Mouse (Mus musculus) limb, embryonic 14.5 days (tissue): ENCODE results near the gene Olfr960. TPM values are rescaled to one million over a fixed set of nuclear protein-coding genes. Genes with fewer than 3 reads are reported as not detected.

Source experiments
- ATAC-seq: fragments of 200-750 bp; cut with Nextera tagmentation; 2 replicates; pipeline ENCODE4 v1.8.0; 2017; ENCODE audit warnings: low read depth, moderate number of reproducible peaks, moderate TSS enrichment; ENCODE audit not compliant: low FRiP score
- DNase-seq: peaks from one replicate; pipeline ENCODE4 v3.0.0-alpha.2; 2015; ENCODE audit warnings: low spot score
- H3K27ac ChIP-seq: fragments of 300-500 bp; sonication (generic); replicated peaks from 2 replicates; pipeline ENCODE4 v1.5.1; 2014; ENCODE audit warnings: low read depth, mild to moderate bottlenecking, low read length, moderate library complexity, mixed read lengths
- H3K27me3 ChIP-seq: fragments of 300-500 bp; sonication (generic); 2 replicates; pipeline ENCODE4 v1.6.1; 2014; ENCODE audit warnings: low read length, mixed read lengths; ENCODE audit not compliant: control insufficient read depth, insufficient read depth
- H3K36me3 ChIP-seq: fragments of 300-500 bp; sonication (generic); 2 replicates; pipeline ENCODE4 v1.6.1; 2014; ENCODE audit warnings: mild to moderate bottlenecking, low read length, moderate library complexity, mixed read lengths; ENCODE audit not compliant: control insufficient read depth, insufficient read depth
- H3K4me1 ChIP-seq: fragments of 300-500 bp; sonication (generic); 2 replicates; pipeline ENCODE4 v1.6.1; 2014; ENCODE audit warnings: antibody characterized with exemption, low read length, mixed read lengths; ENCODE audit not compliant: control insufficient read depth, insufficient read depth
- H3K4me2 ChIP-seq: fragments of 300-500 bp; sonication (generic); replicated peaks from 2 replicates; pipeline ENCODE4 v1.6.1; 2014; ENCODE audit warnings: low read depth, mild to moderate bottlenecking, low read length, moderate library complexity; ENCODE audit not compliant: severe bottlenecking
- H3K4me3 ChIP-seq: fragments of 300-500 bp; sonication (generic); replicated peaks from 2 replicates; pipeline ENCODE4 v1.5.1; 2014; ENCODE audit warnings: low read length
- H3K9ac ChIP-seq: fragments of 300-500 bp; sonication (generic); 2 replicates; pipeline ENCODE4 v1.6.1; 2014; ENCODE audit warnings: mild to moderate bottlenecking, low read depth, low read length, moderate library complexity; ENCODE audit not compliant: severe bottlenecking
- H3K9me3 ChIP-seq: fragments of 300-500 bp; sonication (generic); 2 replicates; pipeline ENCODE4 v1.6.1; 2016; ENCODE audit warnings: low read length; ENCODE audit not compliant: control insufficient read depth
- POLR2A ChIP-seq: fragments of 200-500 bp; IDR thresholded peaks from 2 replicates; pipeline ENCODE4 v1.8.0; 2012; ENCODE audit warnings: inconsistent platforms, mild to moderate bottlenecking, moderate library complexity, borderline replicate concordance; ENCODE audit not compliant: insufficient read depth, insufficient read length; ENCODE audit errors: extremely low read depth
- WGBS: fragments of 180-500 bp; shearing (Covaris S2); extraction: QIAGEN DNeasy Blood & Tissue Kit; methylation state at CpG from one replicate; pipeline ENCODE4 v1.1.7; 2014; 5-methylcytosine and 5-hydroxymethylcytosine counted together
- polyA plus RNA-seq, 2 experiments: library from polyadenylated mRNA; depleted of rRNA in 1 of 2; stranded (reverse) in 1 of 2; unstranded in 1 of 2; fragments of >200 nt; fragmentation: Nextera tagmentation in 1 of 2; extraction: Ambion mirVana in 1 of 2; gene quantifications; 2 replicates each; pipeline versions ENCODE4 v1.2.1 to v1.2.3; 2012 to 2014

Olfr960 gene
- polyA plus RNA-seq, 2 experiments, result not detected

DNA sequence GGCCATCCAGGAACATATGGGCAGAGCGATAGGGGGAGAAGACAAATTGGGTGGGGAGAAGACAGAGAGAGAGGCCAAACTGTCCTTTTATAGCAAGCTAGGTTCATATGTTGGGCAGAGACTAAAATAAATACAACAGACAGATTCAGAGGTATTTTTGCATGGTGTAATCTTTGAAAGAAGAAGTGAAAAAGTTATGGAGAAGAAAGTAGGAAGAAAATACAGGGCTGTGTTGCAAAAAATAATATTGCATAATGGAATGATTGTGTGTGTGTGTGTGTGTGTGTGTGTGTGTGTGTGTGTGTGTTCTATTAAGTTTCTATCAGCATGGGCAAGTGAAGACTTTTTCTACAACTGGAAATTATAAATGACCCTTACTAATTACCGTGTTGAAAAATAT is 7.9 kb downstream of the Olfr960 start:
- ATAC-seq, result no peak
- H3K4me2 ChIP-seq, result no peak overlapping the region
- no peak overlapping the region for H3K27ac ChIP-seq
- no peak overlapping the region for H3K4me3 ChIP-seq
- no peaks in the 10 kb centered on the region for H3K27me3 ChIP-seq
- DNase-seq, result no peak
- H3K9ac ChIP-seq, result no peak overlapping the region
- 79% methylated on average over 2 of the region's 2 CpGs for WGBS
- H3K36me3 ChIP-seq, result no peaks in the 10 kb centered on the region
- no peaks in the 10 kb centered on the region for H3K9me3 ChIP-seq
- TF ChIP-seq POLR2A, result no peak
- H3K4me1 ChIP-seq, result no peaks in the 10 kb centered on the region

- Histone ChIP-seq H3K4me1 (no peaks in the 10 kb centered on the region), H3K4me3 (no peak overlapping the region), H3K27me3 (no peaks in the 10 kb centered on the region), H3K4me2 (no peak overlapping the region), H3K9me3 (no peaks in the 10 kb centered on the region), H3K27ac (no peak overlapping the region), H3K36me3 (no peaks in the 10 kb centered on the region), H3K9ac (no peak overlapping the region)
- 35% methylated on average over 4 of the region's 4 CpGs for WGBS
- DNase-seq (no peak), ATAC-seq (no peak)
- TF ChIP-seq POLR2A, result no peak
Measured at GRCm38 (mm10) chr9:39633913-39634594, 12.9 kb downstream of the Olfr960 start.

DNA sequence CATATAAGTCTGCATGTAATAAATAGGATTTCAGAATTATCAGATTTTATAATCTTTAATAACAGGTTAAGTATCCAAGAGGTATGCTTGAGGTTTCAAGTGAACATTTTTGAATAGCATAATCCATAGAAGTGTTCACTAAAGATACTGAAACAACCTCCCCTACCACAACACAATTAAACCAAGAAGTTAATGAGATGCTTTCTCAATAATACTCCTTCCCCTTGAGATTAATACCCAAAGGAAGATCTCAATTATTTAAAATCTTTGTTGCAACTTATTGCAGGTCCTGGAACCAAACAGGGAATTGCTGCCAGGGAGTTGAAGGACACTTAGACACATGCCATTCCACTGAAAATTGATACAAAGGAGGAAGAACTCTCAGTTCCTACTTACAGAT is 23.6 kb downstream of the Olfr960 start, which contains the start of gene Olfr961:
Olfr961 (plus strand) TSS at position 301 of the 400 bp plus-strand sequence.
- Histone ChIP-seq H3K4me3 (no peak within 1 kb of the TSS), H3K9ac (no peak within 1 kb of the TSS), H3K9me3 (no peaks in the 10 kb centered on the region), H3K4me1 (no peaks in the 10 kb centered on the region), H3K27me3 (no peaks in the 10 kb centered on the region), H3K27ac (no peak within 1 kb of the TSS), H3K36me3 (no peaks in the 10 kb centered on the region), H3K4me2 (no peak within 1 kb of the TSS)
- ATAC-seq (no peak), DNase-seq (no peak)
- TF ChIP-seq POLR2A, result no peak

- no peaks in the 10 kb centered on the region for H3K4me1 ChIP-seq
- DNase-seq, result no peak
- no peaks in the 10 kb centered on the region for H3K9me3 ChIP-seq
- no peak for TF ChIP-seq POLR2A
- WGBS, result 82% methylated on average over 4 of the region's 4 CpGs
- no peak overlapping the region for H3K27ac ChIP-seq
- H3K36me3 ChIP-seq, result no peaks in the 10 kb centered on the region
- no peaks in the 10 kb centered on the region for H3K27me3 ChIP-seq
- no peak overlapping the region for H3K4me2 ChIP-seq
- no peak overlapping the region for H3K4me3 ChIP-seq
- no peak for ATAC-seq
- H3K9ac ChIP-seq, result no peak overlapping the region
Measured at GRCm38 (mm10) chr9:39647382-39647781, 26.2 kb downstream of the Olfr960 start.

DNA sequence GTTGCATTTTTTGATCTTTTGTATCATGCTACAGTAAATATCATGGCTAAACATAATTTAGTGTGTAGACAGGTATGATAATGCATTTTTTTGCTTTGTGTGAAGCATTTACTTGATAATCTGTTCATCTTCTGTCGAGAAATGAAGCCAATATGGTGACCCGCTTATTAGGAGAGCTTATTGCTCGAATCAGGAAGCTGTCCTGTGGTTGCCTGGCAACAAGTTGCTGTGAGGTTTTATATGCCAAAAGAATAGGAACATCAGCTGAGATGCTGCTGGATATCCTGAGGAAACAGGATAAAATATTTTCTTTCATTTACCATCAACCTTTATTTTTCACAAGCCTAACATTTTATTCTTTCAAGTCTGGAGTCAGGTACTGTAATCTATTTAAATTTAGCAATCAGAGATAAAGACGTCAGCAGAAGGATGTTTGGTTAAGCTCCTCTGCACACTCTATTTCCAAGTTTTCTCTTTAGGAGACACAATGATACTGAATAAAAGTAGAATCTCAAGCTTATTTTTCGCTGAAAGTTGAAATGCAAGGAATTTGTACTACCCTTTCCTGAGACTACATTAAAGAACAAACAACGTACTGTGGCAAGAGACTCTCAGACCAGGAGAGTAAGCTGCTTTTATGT is 33.7 kb downstream of the Olfr960 start:
- ATAC-seq (no peak), DNase-seq (no peak)
- 69% methylated on average over 6 of the region's 6 CpGs for WGBS
- H3K4me1 ChIP-seq, result no peaks in the 10 kb centered on the region
- H3K9me3 ChIP-seq, result no peaks in the 10 kb centered on the region
- H3K27me3 ChIP-seq, result no peaks in the 10 kb centered on the region
- H3K4me2 ChIP-seq, result no peak overlapping the region
- no peaks in the 10 kb centered on the region for H3K36me3 ChIP-seq
- no peak overlapping the region for H3K27ac ChIP-seq
- H3K4me3 ChIP-seq, result no peak overlapping the region
- TF ChIP-seq POLR2A, result no peak
- no peak overlapping the region for H3K9ac ChIP-seq
